Mouse (Mus musculus) lung, postnatal 0 days (tissue): ENCODE measurements around the gene Sectm1b. TPM values are rescaled to one million over a fixed set of nuclear protein-coding genes. Genes with fewer than 3 reads are reported as not detected.

ENCODE experiments used
- ATAC-seq: fragments of 200-750 bp; cut with Nextera tagmentation; 2 replicates; pipeline ENCODE4 v1.8.0; 2017; ENCODE audit warnings: moderate library complexity
- DNase-seq: peaks from one replicate; pipeline ENCODE4 v3.0.0-alpha.2; 2016; ENCODE audit warnings: low spot score
- H3K27ac ChIP-seq: fragments of 300-500 bp; sonication (generic); 2 replicates; pipeline ENCODE4 v1.5.1; 2014; ENCODE audit warnings: antibody characterized with exemption, mild to moderate bottlenecking, low read length, mixed read lengths
- H3K27me3 ChIP-seq: fragments of 300-500 bp; sonication (generic); replicated peaks from 2 replicates; pipeline ENCODE4 v1.6.1; 2014; ENCODE audit warnings: low read length, mixed read lengths; ENCODE audit not compliant: insufficient read depth
- H3K36me3 ChIP-seq: fragments of 300-500 bp; sonication (generic); 2 replicates; pipeline ENCODE4 v1.6.1; 2014; ENCODE audit warnings: low read length, mixed read lengths; ENCODE audit not compliant: insufficient read depth
- H3K4me1 ChIP-seq: fragments of 300-500 bp; sonication (generic); 2 replicates; pipeline ENCODE4 v1.6.1; 2014; ENCODE audit warnings: antibody characterized with exemption, low read depth, low read length, mixed read lengths; ENCODE audit not compliant: insufficient read depth
- H3K4me2 ChIP-seq: fragments of 300-500 bp; sonication (generic); replicated peaks from 2 replicates; pipeline ENCODE4 v1.6.1; 2014; ENCODE audit warnings: low read depth, mild to moderate bottlenecking, low read length, moderate library complexity, mixed read lengths
- H3K4me3 ChIP-seq: fragments of 300-500 bp; sonication (generic); 2 replicates; pipeline ENCODE4 v1.5.1; 2014; ENCODE audit warnings: low read depth, low read length
- H3K9ac ChIP-seq: fragments of 300-500 bp; sonication (generic); replicated peaks from 2 replicates; pipeline ENCODE4 v1.6.1; 2014; ENCODE audit warnings: low read depth, mild to moderate bottlenecking
- H3K9me3 ChIP-seq: fragments of 300-500 bp; sonication (generic); 2 replicates; pipeline ENCODE4 v1.6.1; 2016; ENCODE audit warnings: low read length, mixed read lengths
- CTCF ChIP-seq: IDR thresholded peaks from 2 replicates; pipeline ENCODE4 v1.5.1; 2016; ENCODE audit warnings: antibody characterized with exemption, mild to moderate bottlenecking
- EP300 ChIP-seq: IDR thresholded peaks from 2 replicates; pipeline ENCODE4 v1.6.1; 2016; ENCODE audit warnings: antibody characterized with exemption, mild to moderate bottlenecking, control low read depth
- WGBS: fragments of 180-500 bp; shearing (Covaris S2); extraction: QIAGEN DNeasy Blood & Tissue Kit; methylation state at CpG from one replicate; pipeline ENCODE4 v1.1.7; 2014; 5-methylcytosine and 5-hydroxymethylcytosine counted together
- polyA plus RNA-seq: library from polyadenylated mRNA; unstranded; fragments of >200 nt; fragmentation: Nextera tagmentation; extraction: Ambion mirVana; gene quantifications from 2 replicates; pipeline ENCODE4 v1.2.1, GENCODE M21; 2015

Sectm1b gene
- polyA plus RNA-seq, 1 experiment from 2014 or later = 0.24 TPM

DNA sequence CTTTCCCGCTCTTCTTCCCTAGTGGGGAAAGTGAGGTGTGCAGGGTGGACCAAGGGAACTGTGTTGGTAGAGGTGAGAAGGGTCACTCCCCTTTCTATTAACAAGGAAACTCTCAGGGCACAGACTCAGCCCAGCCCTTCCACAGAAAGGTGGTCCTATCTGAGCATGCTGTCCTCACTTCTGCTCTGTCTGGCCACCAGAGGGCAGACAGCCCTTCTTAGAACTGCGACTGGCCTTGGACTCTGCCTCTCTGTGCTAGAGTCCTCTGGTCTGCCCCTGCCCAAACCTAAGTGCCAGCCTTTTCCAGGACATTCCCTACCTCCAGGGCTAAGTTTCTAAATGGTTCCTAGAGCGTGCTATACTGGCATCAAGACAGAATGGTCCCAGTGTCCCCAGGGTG is 45.7 kb downstream of the Sectm1b start:
- H3K9ac ChIP-seq = no peak overlapping the region
- H3K9me3 ChIP-seq = no peaks in the 10 kb centered on the region

GRCm38 (mm10) chr11:121015472-121015871 is 47.9 kb downstream of the Sectm1b start:
- H3K27ac ChIP-seq = 0 out of 2 replicates have a peak overlapping the region, but pooled peaks have one; percentile 29
- peak overlapping the region; percentile 49; the same call in 1 of the 2 replicates for H3K4me2 ChIP-seq
- TF ChIP-seq CTCF (no peak), EP300 (no peak)

More for the DNA sequence above, 45.7 kb downstream of the Sectm1b start:
- no peak overlapping the region for H3K4me2 ChIP-seq
- H3K4me3 ChIP-seq = no peak overlapping the region
- no peaks in the 10 kb centered on the region for H3K27me3 ChIP-seq
- ATAC-seq (peak; percentile 52), DNase-seq (peak; percentile 79)
- H3K36me3 ChIP-seq = no peaks in the 10 kb centered on the region
- H3K27ac ChIP-seq = no peak overlapping the region
- TF ChIP-seq CTCF (peak; percentile 91), EP300 (no peak)
- H3K4me1 ChIP-seq = no peaks in the 10 kb centered on the region
- WGBS = 40% methylated on average over 3 of the region's 3 CpGs

DNA sequence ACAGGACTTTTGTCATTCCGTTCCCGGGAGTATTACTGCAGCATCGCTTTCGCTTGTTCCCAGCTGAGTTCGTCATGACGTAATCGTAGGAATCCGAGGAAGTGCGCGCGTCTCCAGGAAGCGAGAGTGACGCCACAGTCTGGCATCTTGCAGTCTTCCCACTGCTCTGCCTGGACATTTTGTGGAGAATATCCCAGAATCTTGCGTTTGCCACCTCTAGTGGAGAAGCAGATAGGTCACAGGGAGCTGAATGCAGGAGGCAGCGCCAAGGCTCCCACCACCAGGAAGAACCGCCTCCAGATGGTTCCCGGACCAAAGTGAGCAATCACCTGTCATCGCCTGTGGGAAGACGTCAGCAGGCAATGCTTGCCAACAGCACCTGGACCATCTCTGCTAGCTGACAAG is 48.5 kb downstream of the Sectm1b start:
- Histone ChIP-seq H3K9me3 (no peaks in the 10 kb centered on the region), H3K4me3 (peak overlapping the region; percentile 17), H3K36me3 (no peaks in the 10 kb centered on the region), H3K27me3 (no peaks in the 10 kb centered on the region), H3K27ac (0 out of 2 replicates have a peak overlapping the region, but pooled peaks have one; percentile 29), H3K4me1 (no peaks in the 10 kb centered on the region), H3K9ac (no peak overlapping the region), H3K4me2 (peak overlapping the region; percentile 49)
- WGBS = 31% methylated on average over 19 of the region's 19 CpGs
- peak; percentile 78 for ATAC-seq
- DNase-seq = peak; percentile 88
- TF ChIP-seq EP300 = peak; percentile 51; the same call in 1 of the 2 replicates
- TF ChIP-seq CTCF = peak; percentile 48

More at GRCm38 (mm10) chr11:121015472-121015871, 47.9 kb downstream of the Sectm1b start:
- Histone ChIP-seq H3K9me3 (no peaks in the 10 kb centered on the region), H3K36me3 (no peaks in the 10 kb centered on the region), H3K4me1 (no peaks in the 10 kb centered on the region), H3K4me3 (no peak overlapping the region), H3K27me3 (no peaks in the 10 kb centered on the region), H3K9ac (0 out of 2 replicates have a peak overlapping the region, but pooled peaks have one; percentile 12)
- DNase-seq (peak; percentile 59), ATAC-seq (peak; percentile 67)
- WGBS = 22% methylated on average over 6 of the region's 6 CpGs

- H3K4me1 ChIP-seq = no peaks in the 10 kb centered on the region
- no peak for DNase-seq
- WGBS = 85% methylated on average over 7 of the region's 7 CpGs
These were observed 49.7 kb downstream of the Sectm1b start for GRCm38 (mm10) chr11:121013656-121014055.

DNA sequence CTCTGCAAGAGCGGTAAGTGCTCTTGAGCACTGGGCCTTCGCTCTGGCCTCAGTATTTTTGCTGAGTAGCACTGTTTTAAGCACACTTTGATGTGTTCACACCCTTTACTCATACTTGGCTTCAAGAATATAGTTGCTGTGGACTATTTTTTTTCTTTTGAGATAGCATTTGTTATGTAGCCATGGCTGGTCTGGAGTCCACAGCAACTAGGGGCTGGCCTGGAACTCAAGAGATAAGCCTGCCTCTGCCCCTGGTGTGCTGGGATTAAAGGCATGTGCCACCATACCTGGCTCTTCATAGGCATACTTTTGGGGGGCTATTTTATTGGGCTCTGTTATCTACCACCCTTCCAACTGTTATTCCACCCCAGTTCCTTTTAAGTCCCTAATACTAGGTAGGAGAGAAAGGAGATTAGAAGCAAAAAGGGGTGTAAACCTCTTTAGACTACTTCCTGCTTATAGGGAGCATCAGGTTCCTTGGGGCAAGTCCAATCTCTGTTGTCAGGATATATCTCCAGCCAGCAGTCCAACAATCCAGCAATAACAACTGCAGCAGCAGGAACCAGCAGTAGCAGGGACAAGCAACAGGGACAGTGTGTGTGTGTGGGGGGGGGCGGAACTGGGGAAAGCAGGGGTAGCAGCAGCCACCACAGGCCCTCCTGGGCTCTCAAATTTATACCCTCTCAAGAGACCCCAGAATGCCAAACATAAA is 53.2 kb downstream of the Sectm1b start:
- DNase-seq (no peak), ATAC-seq (no peak)
- H3K9ac ChIP-seq = no peak overlapping the region
- H3K4me1 ChIP-seq = no peaks in the 10 kb centered on the region
- no peak overlapping the region for H3K4me2 ChIP-seq
- H3K27ac ChIP-seq = no peak overlapping the region
- 91% methylated on average over 3 of the region's 3 CpGs for WGBS
- no peaks in the 10 kb centered on the region for H3K36me3 ChIP-seq
- no peaks in the 10 kb centered on the region for H3K9me3 ChIP-seq
- H3K27me3 ChIP-seq = no peaks in the 10 kb centered on the region
- H3K4me3 ChIP-seq = no peak overlapping the region
- TF ChIP-seq CTCF = no peak
- TF ChIP-seq EP300 = no peak

More at GRCm38 (mm10) chr11:121013656-121014055, 49.7 kb downstream of the Sectm1b start:
- H3K27me3 ChIP-seq = no peaks in the 10 kb centered on the region
- no peaks in the 10 kb centered on the region for H3K36me3 ChIP-seq
- no peak overlapping the region for H3K4me2 ChIP-seq
- no peak overlapping the region for H3K9ac ChIP-seq
- ATAC-seq = no peak
- H3K4me3 ChIP-seq = no peak overlapping the region
- TF ChIP-seq CTCF = no peak
- TF ChIP-seq EP300 = no peak
- H3K9me3 ChIP-seq = no peaks in the 10 kb centered on the region
- no peak overlapping the region for H3K27ac ChIP-seq

GRCm38 (mm10) chr11:121006184-121006583 is 57.2 kb downstream of the Sectm1b start:
- H3K4me2 ChIP-seq = no peak overlapping the region
- no peaks in the 10 kb centered on the region for H3K36me3 ChIP-seq
- no peak overlapping the region for H3K9ac ChIP-seq
- H3K4me3 ChIP-seq = no peak overlapping the region
- H3K27ac ChIP-seq = no peak overlapping the region
- H3K9me3 ChIP-seq = no peaks in the 10 kb centered on the region
- H3K4me1 ChIP-seq = no peaks in the 10 kb centered on the region
- TF ChIP-seq CTCF (no peak), EP300 (no peak)
- WGBS = 63% methylated on average over 6 of the region's 6 CpGs
- no peak for ATAC-seq
- DNase-seq = no peak
- no peaks in the 10 kb centered on the region for H3K27me3 ChIP-seq
